Mouse (Mus musculus): Measurements from ENCODE around the gene Mgmt. TPM values are rescaled to one million over a fixed set of nuclear protein-coding genes. Genes with fewer than 3 reads are reported as not detected.

Gene Mgmt
- 1 to 10 TPM; 5.9 to 6.0 TPM for total RNA-seq (2021)
- long read RNA-seq, experiment 1, transcript Mgmt-201 (5 exons, 2,894 nt) = major isoform, 18 of 28 reads
- long read RNA-seq, experiment 1, partial matches to known transcripts = 8 of 28 reads
- long read RNA-seq, experiment 1, other reads (novel, unspliced or antisense) = 2 of 28 reads
- long read RNA-seq, experiment 2, partial matches to known transcripts = 3 of 8 reads
- long read RNA-seq, experiment 2, other reads (novel, unspliced or antisense) = 2 of 8 reads

- DNase-seq = peak; percentile 93 to 98
These were observed at the start of gene Mgmt for GRCm38 (mm10) chr7:136894106-136894986. Gene Mgmt, plus strand, starts transcription at chr7:136894614.

GRCm38 (mm10) chr7:136844835-136845234 lies 49.6 kb upstream of the Mgmt start:
- no peak for DNase-seq

GRCm38 (mm10) chr7:136845321-136845720 lies 49.1 kb upstream of the Mgmt start:
- DNase-seq = peak in 1 of 2 experiments; percentile 41

- no peak for DNase-seq
These were observed 48.3 kb upstream of the Mgmt start for GRCm38 (mm10) chr7:136846086-136846620.

- no peak for DNase-seq
These were observed 46.8 kb upstream of the Mgmt start for GRCm38 (mm10) chr7:136847601-136848000.

- no peak for DNase-seq
These were observed 45.7 kb upstream of the Mgmt start for GRCm38 (mm10) chr7:136848761-136849160.

GRCm38 (mm10) chr7:136849811-136850210 lies 44.6 kb upstream of the Mgmt start:
- DNase-seq = no peak

- DNase-seq = peak; percentile 44 to 80
These were observed 44.1 kb upstream of the Mgmt start for GRCm38 (mm10) chr7:136850339-136850738.

GRCm38 (mm10) chr7:136851946-136852345 lies 42.5 kb upstream of the Mgmt start:
- no peak for DNase-seq

GRCm38 (mm10) chr7:136852721-136853120 lies 41.7 kb upstream of the Mgmt start:
- DNase-seq = peak; percentile 29 to 70

- peak in 1 of 2 experiments; percentile 35 for DNase-seq
These were observed 29.5 kb upstream of the Mgmt start for GRCm38 (mm10) chr7:136864677-136865463.

GRCm38 (mm10) chr7:136865876-136866275 lies 28.5 kb upstream of the Mgmt start:
- no peak for DNase-seq

GRCm38 (mm10) chr7:136866535-136866934 lies 27.9 kb upstream of the Mgmt start:
- no peak for DNase-seq

- DNase-seq = no peak
These were observed 22.9 kb upstream of the Mgmt start for GRCm38 (mm10) chr7:136871535-136871934.

GRCm38 (mm10) chr7:136872059-136872458 lies 22.4 kb upstream of the Mgmt start:
- DNase-seq = peak in 1 of 2 experiments; percentile 14

GRCm38 (mm10) chr7:136874396-136874795 lies 20.0 kb upstream of the Mgmt start:
- no peak for DNase-seq

- peak; percentile 48 to 57 for DNase-seq
These were observed 14.0 kb upstream of the Mgmt start for GRCm38 (mm10) chr7:136880386-136880785.

- no peak for DNase-seq
These were observed 6.3 kb upstream of the Mgmt start for GRCm38 (mm10) chr7:136888161-136888560.

GRCm38 (mm10) chr7:136895356-136895755 lies 942 bp downstream of the Mgmt start:
- DNase-seq = peak in 1 of 2 experiments; percentile 12

GRCm38 (mm10) chr7:136895851-136896250 lies 1.4 kb downstream of the Mgmt start:
- no peak for DNase-seq

- DNase-seq = no peak
These were observed 3.1 kb downstream of the Mgmt start for GRCm38 (mm10) chr7:136897481-136897880.

GRCm38 (mm10) chr7:136898005-136898404 lies 3.6 kb downstream of the Mgmt start:
- DNase-seq = peak in 1 of 2 experiments; percentile 22

Data from heart, adult 18-20 months (tissue).